Mouse (Mus musculus) olfactory bulb, adult 2 months (tissue): ENCODE data around the gene Rnf19b. TPM values are rescaled to one million over a fixed set of nuclear protein-coding genes. Genes with fewer than 3 reads are reported as not detected.
A peak's percentile ranks its signal among the peaks of the same experiment; 100 is the strongest.

Experiments
- H3K27ac ChIP-seq: fragments of 200-500 bp; 2 replicates; pipeline ENCODE4 v1.5.1; 2012; ENCODE audit warnings: low read depth, low read length; ENCODE audit not compliant: insufficient read depth
- H3K4me1 ChIP-seq: fragments of 200-500 bp; 2 replicates; pipeline ENCODE4 v1.6.1; 2012; ENCODE audit warnings: low read length; ENCODE audit not compliant: control insufficient read depth, insufficient read depth
- H3K4me3 ChIP-seq: fragments of 200-500 bp; 2 replicates; pipeline ENCODE4 v1.5.1; 2012; ENCODE audit warnings: mild to moderate bottlenecking, low read depth, low read length, moderate library complexity; ENCODE audit not compliant: insufficient read depth
- CTCF ChIP-seq: fragments of 200-500 bp; IDR thresholded peaks from 2 replicates; pipeline ENCODE4 v1.5.1; 2012; ENCODE audit warnings: low read depth, mild to moderate bottlenecking, low read length, moderate library complexity; ENCODE audit not compliant: insufficient read depth
- POLR2A ChIP-seq: fragments of 200-500 bp; IDR thresholded peaks from 2 replicates; pipeline ENCODE4 v1.6.1; 2012; ENCODE audit warnings: mild to moderate bottlenecking, low read depth, low read length, moderate library complexity; ENCODE audit not compliant: insufficient read depth
- WGBS: fragments of 180-500 bp; shearing (Covaris S2); methylation state at CpG from one replicate; pipeline ENCODE4 v1.1.7; 2018; 5-methylcytosine and 5-hydroxymethylcytosine counted together
- polyA plus RNA-seq: library from polyadenylated mRNA; stranded (reverse); fragments of >200 nt; gene quantifications from 2 replicates; pipeline ENCODE4 v1.2.4, GENCODE M21; 2012; ENCODE audit warnings: low replicate concordance; ENCODE audit not compliant: missing spikeins, insufficient read depth, insufficient read length

The Rnf19b gene
- polyA plus RNA-seq, 1 experiment, result not detected

- Histone ChIP-seq H3K4me1 (peaks cover 14% of the 10 kb centered on the region), H3K27ac (no peak overlapping the region), H3K4me3 (no peak overlapping the region)
- TF ChIP-seq CTCF (no peak), POLR2A (no peak)
- 39% methylated on average over 17 of the region's 17 CpGs for WGBS
Measured at GRCm38 (mm10) chr4:129032963-129033951, 24.8 kb upstream of the Rnf19b start.

- H3K27ac ChIP-seq, result no peak overlapping the region
- H3K4me3 ChIP-seq, result no peak overlapping the region
- TF ChIP-seq CTCF (no peak), POLR2A (no peak)
- peaks cover 14% of the 10 kb centered on the region for H3K4me1 ChIP-seq
- 95% methylated on average over 3 of the region's 3 CpGs for WGBS
Measured at GRCm38 (mm10) chr4:129034224-129034623, 23.8 kb upstream of the Rnf19b start.

- H3K4me3 ChIP-seq, result no peak overlapping the region
- H3K4me1 ChIP-seq, result peaks cover 14% of the 10 kb centered on the region
- no peak overlapping the region for H3K27ac ChIP-seq
- TF ChIP-seq POLR2A (no peak), CTCF (no peak)
- WGBS, result 55% methylated on average over 13 of the region's 13 CpGs
Measured at GRCm38 (mm10) chr4:129034706-129035660, 23.1 kb upstream of the Rnf19b start.

- no peak overlapping the region for H3K27ac ChIP-seq
- 78% methylated on average over 7 of the region's 7 CpGs for WGBS
Measured at GRCm38 (mm10) chr4:129035851-129036445, 22.1 kb upstream of the Rnf19b start.

GRCm38 (mm10) chr4:129047721-129048421, 10.2 kb upstream of the Rnf19b start:
- 27% methylated on average over 15 of the region's 15 CpGs for WGBS
- H3K27ac ChIP-seq, result peak overlapping the region; percentile 74
- H3K4me3 ChIP-seq, result peak overlapping the region; percentile 52; the same call in 1 of the 2 replicates
- TF ChIP-seq CTCF, result no peak
- no peak for TF ChIP-seq POLR2A
- no peaks in the 10 kb centered on the region for H3K4me1 ChIP-seq

More at GRCm38 (mm10) chr4:129035851-129036445, 22.1 kb upstream of the Rnf19b start:
- TF ChIP-seq CTCF, result no peak
- TF ChIP-seq POLR2A, result no peak
- H3K4me3 ChIP-seq, result no peak overlapping the region
- H3K4me1 ChIP-seq, result peaks cover 14% of the 10 kb centered on the region

GRCm38 (mm10) chr4:129048501-129049305, 9.4 kb upstream of the Rnf19b start:
- peak overlapping the region; percentile 52 for H3K4me3 ChIP-seq
- under 1% methylated on average over 52 of the region's 52 CpGs for WGBS

GRCm38 (mm10) chr4:129049306-129050011, 8.6 kb upstream of the Rnf19b start:
- 3% methylated on average over 23 of the region's 23 CpGs for WGBS
- H3K27ac ChIP-seq, result peak overlapping the region; percentile 84
- peak overlapping the region; percentile 52 for H3K4me3 ChIP-seq
- TF ChIP-seq CTCF, result no peak
- no peaks in the 10 kb centered on the region for H3K4me1 ChIP-seq

More at GRCm38 (mm10) chr4:129048501-129049305, 9.4 kb upstream of the Rnf19b start:
- Histone ChIP-seq H3K4me1 (no peaks in the 10 kb centered on the region), H3K27ac (peak overlapping the region; percentile 84)
- TF ChIP-seq CTCF (no peak), POLR2A (no peak; the same call in 1 of the 2 replicates)

- TF ChIP-seq POLR2A (no peak), CTCF (no peak)
- Histone ChIP-seq H3K4me1 (no peaks in the 10 kb centered on the region), H3K27ac (no peak overlapping the region), H3K4me3 (no peak overlapping the region)
- WGBS, result 69% methylated on average over 4 of the region's 4 CpGs
Measured at GRCm38 (mm10) chr4:129050365-129050764, 7.7 kb upstream of the Rnf19b start.
